Mouse (Mus musculus) mature B cell (primary cell): ENCODE results near the gene Lrrc3c.
"Not testable (repeated sequence)": the region's sequence is repeated elsewhere in the genome, so short reads cannot be mapped to it uniquely, and the experiment has no call there.

Experiments used
- in situ Hi-C: fragments of 300-500 bp; cut with MboI; formaldehyde crosslinking; loops from 2 replicates; pipeline ENCODE4 v1.14.3; 2019

The Lrrc3c gene

GRCm38 (mm10) chr11:98628706-98629105, 30.6 kb downstream of the Lrrc3c start:
- in situ Hi-C loops = no loop called here

GRCm38 (mm10) chr11:98630646-98631045, 32.6 kb downstream of the Lrrc3c start:
- in situ Hi-C loops = no loop called here

GRCm38 (mm10) chr11:98635312-98635970, 37.4 kb downstream of the Lrrc3c start:
- in situ Hi-C loops = not testable (repeated sequence)

GRCm38 (mm10) chr11:98637501-98637900, 39.4 kb downstream of the Lrrc3c start:
- in situ Hi-C loops = no loop called here

GRCm38 (mm10) chr11:98640091-98640490, 42.0 kb downstream of the Lrrc3c start:
- in situ Hi-C loops = no loop called here

- in situ Hi-C loops = no loop called here
Measured at GRCm38 (mm10) chr11:98644757-98645156, 46.7 kb downstream of the Lrrc3c start.

GRCm38 (mm10) chr11:98645946-98646345, 47.9 kb downstream of the Lrrc3c start:
- in situ Hi-C loops = no loop called here

- in situ Hi-C loops = no loop called here
Measured at GRCm38 (mm10) chr11:98646459-98646858, 48.4 kb downstream of the Lrrc3c start, which contains the start of gene Gsdma2. TSS of gene Gsdma2 (plus strand) at chr11:98646759.
